ENCODE assay signal across 22 mouse cellular contexts in the genomic region with DNA sequence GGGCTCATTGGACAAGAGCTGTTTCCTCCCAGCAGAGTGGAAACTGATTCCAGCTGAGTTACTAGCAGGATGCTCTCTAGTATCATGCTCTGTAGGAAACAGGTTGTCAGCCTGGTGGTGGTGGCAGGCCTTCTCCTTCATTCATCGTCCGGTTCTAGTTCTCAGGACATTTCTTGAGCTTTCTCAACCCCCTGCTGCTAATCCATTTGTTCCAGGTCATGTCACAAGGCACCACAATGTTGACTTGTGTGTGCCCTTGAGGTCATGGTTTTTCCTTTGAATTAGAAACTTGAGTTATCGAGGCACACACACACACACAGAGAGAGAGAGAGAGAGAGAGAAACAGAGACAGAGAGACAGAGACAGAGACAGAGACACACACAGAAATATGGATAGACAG.
DNase-seq lines count a peak whose midpoint lies in the region; ATAC-seq and TF ChIP-seq lines count a peak whose summit lies in the region.
"Had no signal": no experiment of that assay in that cellular context is flagged by ENCODE, and none has a peak within 500 bp of the region (broad histone marks: within the 10 kb centered on the region; RNA-seq: fewer than 3 reads in every experiment).

No protein-coding gene starts in this region.

- in situ Hi-C loops in Patski (cut with MboI; ENCODE audit: low pct_unique_long_range_greater_than_20kb), result no loop called here

- POLR2A ChIA-PET in Patski (lab: Charles Lee), result no interaction called here

- intact Hi-C loops in gastrocnemius, postnatal 14 days (cut with DNase I; ENCODE audit: low total_unique reads), result no loop called here

- peaks cover 24% of the 10 kb centered on the region for H3K27me3 ChIP-seq in Patski
- H3K27me3 ChIP-seq: embryonic facial prominence, embryonic 12.5 days; embryonic facial prominence, embryonic 15.5 days; heart, embryonic 15.5 days had no signal

- no peak for TF ChIP-seq CTCF in Patski (IDR thresholded peaks at IDR 0.05)

- DNase-seq in Patski (ENCODE audit: low read depth, low spot score), result peak; percentile 19
- DNase-seq in embryo, embryonic 10 days (ENCODE audit: low spot score), result peak; percentile 68
- peak; percentile 48 for DNase-seq in embryo, embryonic 9.5 days (ENCODE audit: extremely low spot score)
- peak; percentile 15 for DNase-seq in retina, postnatal 1 day
- DNase-seq in layer of hippocampus, adult 8-10 months (ENCODE audit: low spot score in 2 of 2), result no peak
- DNase-seq in gastrocnemius, postnatal 14 days, result no peak
- DNase-seq: adrenal gland, postnatal 10 days; adrenal gland, postnatal 36 days; cerebellum, adult 18-20 months; cerebellum, adult 9-10 months; cerebellum, postnatal 14 days; forebrain, postnatal 0 days; gastrocnemius, adult 2 months; gastrocnemius, postnatal 25 days; heart, adult 18-20 months; heart, postnatal 10 days; heart, postnatal 36 days had no signal

- CTCF ChIA-PET in Patski (lab: Charles Lee), result interaction anchor here (0.5 kb wide), 1 partner anchor 268 kb away, joined by 4 read pairs; no protein-coding TSS in a partner anchor

- peak; percentile 35 for ATAC-seq in Patski
- ATAC-seq: forebrain, embryonic 14.5 days; forebrain, postnatal 0 days; intestine, embryonic 16.5 days had no signal

Comparison
In these comparisons a context has a peak if more than half of its experiments do, and no peak if none do; other contexts are left out.
1. DNase-seq: peak in Patski (single experiment), embryo, embryonic 10 days (single experiment), embryo, embryonic 9.5 days (single experiment) and retina, postnatal 1 day (single experiment); none in layer of hippocampus, adult 8-10 months (0 of 2) and gastrocnemius, postnatal 14 days (single experiment).